Mouse (Mus musculus): ENCODE measurements around the gene Chd4. TPM values are rescaled to one million over a fixed set of nuclear protein-coding genes. Genes with fewer than 3 reads are reported as not detected.
A peak's percentile ranks its signal among the peaks of the same experiment; 100 is the strongest.
"Not testable (repeated sequence)": the region's sequence is repeated elsewhere in the genome, so short reads cannot be mapped to it uniquely, and the experiment has no call there.

Chd4 gene
- polyA plus RNA-seq, 1 experiment = 42.5 TPM

DNA sequence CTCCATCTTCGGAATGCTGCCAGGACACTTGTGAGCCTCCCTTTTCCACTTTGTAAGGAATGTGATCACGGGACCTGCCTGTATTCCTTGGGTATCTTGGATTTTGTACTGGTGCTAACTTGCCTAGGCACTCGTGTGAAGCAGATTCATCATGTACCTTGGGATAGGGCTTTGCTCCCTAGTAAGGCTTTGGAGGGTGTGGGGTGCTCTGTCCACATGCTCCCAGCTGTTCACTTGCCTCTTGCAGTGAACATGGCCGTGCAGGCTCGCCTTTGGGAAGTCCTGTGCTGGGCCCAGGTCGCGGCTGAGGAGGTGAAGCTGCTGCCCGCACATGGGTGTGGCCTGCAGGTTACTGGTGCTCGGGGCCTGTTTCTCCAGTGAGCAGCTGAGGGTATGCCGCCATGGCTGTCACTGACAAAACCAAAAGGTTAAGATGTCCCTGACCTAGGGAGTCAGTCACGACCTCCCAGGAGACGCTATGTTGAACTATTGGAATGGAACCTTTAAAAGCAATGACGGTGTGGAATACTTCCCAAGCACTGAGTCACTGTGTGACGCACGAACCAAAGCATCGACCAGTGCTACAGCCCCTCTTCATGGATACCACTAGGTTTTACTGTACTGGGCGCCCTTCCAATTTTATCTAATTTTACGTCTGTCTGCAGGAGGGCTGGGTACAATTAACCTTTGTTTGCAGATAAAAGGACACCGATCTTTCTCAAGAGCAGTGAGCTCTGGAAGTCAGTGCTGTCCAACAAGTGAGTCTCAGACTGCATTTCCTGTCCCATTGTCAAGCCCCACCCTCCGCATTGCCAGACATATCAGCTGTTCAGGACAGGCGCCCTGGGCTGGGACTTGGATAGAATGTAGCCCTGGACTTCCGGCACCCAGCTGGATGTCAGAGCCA is 65.3 kb downstream of the Chd4 start:
- H3K36me3 ChIP-seq (ENCODE audit: control insufficient read depth, insufficient read depth, low read length) = peaks cover 3% of the 10 kb centered on the region

DNA sequence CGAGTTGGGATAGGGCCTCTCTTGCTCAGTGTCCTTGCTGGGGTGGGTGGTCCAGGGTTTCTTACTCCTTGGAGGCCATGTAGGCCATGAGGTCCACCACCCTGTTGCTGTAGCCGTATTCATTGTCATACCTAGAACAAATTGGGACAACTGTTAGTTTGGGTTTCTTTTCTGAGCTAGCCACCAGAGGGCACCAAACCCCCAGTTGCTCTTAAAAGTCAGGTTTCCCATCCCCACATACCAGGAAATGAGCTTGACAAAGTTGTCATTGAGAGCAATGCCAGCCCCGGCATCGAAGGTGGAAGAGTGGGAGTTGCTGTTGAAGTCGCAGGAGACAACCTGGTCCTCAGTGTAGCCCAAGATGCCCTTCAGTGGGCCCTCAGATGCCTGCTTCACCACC is 66.2 kb downstream of the Chd4 start:
- peaks cover 21% of the 10 kb centered on the region for H3K4me1 ChIP-seq (ENCODE audit: control insufficient read depth, insufficient read depth, low read length)
- not testable (repeated sequence) for H3K4me3 ChIP-seq (ENCODE audit: control insufficient read depth, low read depth, low read length); H3K36me3 ChIP-seq (ENCODE audit: control insufficient read depth, insufficient read depth, low read length); H3K27me3 ChIP-seq (ENCODE audit: control insufficient read depth, insufficient read depth, low read length); H3K27ac ChIP-seq (ENCODE audit: control insufficient read depth, insufficient read depth, low read depth, low read length)

More for the DNA sequence above, 65.3 kb downstream of the Chd4 start:
- no peak overlapping the region for H3K4me3 ChIP-seq (ENCODE audit: control insufficient read depth, low read depth, low read length)
- TF ChIP-seq POLR2A (IDR thresholded peaks at IDR 0.05; ENCODE audit: control insufficient read depth, low read depth, low read length) (no peak), CTCF (IDR thresholded peaks at IDR 0.05; ENCODE audit: control insufficient read depth, insufficient read depth, insufficient replicate concordance, low read depth, low read length) (no peak)
- no peaks in the 10 kb centered on the region for H3K27me3 ChIP-seq (ENCODE audit: control insufficient read depth, insufficient read depth, low read length)
- peaks cover 15% of the 10 kb centered on the region for H3K4me1 ChIP-seq (ENCODE audit: control insufficient read depth, insufficient read depth, low read length)
- peak overlapping the region; percentile 12; the same call in 1 of the 2 replicates for H3K27ac ChIP-seq (ENCODE audit: control insufficient read depth, insufficient read depth, low read depth, low read length)

DNA sequence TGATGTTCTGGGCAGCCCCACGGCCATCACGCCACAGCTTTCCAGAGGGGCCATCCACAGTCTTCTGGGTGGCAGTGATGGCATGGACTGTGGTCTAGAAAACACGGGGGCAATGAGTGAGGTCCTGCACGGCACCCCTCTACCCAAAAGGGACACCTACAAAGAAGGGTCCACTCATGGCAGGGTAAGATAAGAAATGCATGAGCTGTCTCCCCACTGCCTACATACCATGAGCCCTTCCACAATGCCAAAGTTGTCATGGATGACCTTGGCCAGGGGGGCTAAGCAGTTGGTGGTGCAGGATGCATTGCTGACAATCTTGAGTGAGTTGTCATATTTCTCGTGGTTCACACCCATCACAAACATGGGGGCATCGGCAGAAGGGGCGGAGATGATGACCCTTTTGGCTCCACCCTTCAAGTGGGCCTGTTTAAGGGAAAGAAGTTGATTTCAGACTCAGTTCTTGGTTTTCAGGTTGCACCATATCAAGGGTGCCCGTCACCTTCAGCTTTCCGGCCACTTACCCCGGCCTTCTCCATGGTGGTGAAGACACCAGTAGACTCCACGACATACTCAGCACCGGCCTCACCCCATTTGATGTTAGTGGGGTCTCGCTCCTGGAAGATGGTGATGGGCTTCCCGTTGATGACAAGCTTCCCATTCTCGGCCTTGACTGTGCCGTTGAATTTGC is 67.0 kb downstream of the Chd4 start:
- H3K36me3 ChIP-seq (ENCODE audit: control insufficient read depth, insufficient read depth, low read length); H3K4me3 ChIP-seq (ENCODE audit: control insufficient read depth, low read depth, low read length); H3K27ac ChIP-seq (ENCODE audit: control insufficient read depth, insufficient read depth, low read depth, low read length); H3K27me3 ChIP-seq (ENCODE audit: control insufficient read depth, insufficient read depth, low read length): not testable (repeated sequence)
- H3K4me1 ChIP-seq (ENCODE audit: control insufficient read depth, insufficient read depth, low read length) = peaks cover 22% of the 10 kb centered on the region

DNA sequence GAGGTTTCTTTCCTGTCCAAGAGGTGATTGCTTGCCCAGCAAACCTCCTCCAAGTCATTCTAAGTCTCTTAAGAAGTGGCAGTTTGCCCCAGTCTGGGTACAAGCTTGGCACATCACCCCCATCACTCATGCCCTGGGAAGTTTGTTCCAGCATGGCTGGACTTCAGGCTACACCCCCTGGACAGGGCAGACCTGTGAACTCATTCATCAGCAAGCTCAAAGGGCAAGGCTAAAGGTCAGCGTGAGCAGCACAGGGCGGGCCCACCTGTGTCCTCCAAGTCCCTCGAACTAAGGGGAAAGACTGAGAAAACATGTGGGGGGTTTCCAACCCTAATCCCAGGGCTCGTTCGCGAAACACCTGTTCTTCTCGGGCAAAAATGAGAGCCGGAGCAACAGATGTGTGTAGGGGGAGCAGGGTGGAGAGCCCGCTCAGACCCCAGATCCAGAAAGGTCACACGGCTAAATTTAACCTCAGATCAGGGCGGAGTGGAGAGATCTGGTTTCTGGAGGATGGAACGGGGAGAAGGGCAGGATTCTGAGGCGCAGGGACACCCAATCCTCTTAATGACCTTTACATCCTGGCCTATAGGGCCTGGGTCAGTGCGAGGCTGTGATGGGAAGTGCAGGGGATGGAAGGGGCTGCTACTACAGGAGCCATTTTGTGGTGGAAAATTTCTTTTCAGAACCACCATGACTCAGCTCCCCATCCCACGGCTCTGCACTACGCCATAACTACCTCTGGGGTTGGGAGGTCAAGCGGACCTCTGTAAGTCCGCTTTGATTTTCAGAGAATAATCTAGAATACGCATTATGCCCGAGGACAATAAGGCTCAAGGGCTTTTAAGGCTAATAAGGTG is 68.2 kb downstream of the Chd4 start:
- no peaks in the 10 kb centered on the region for H3K27me3 ChIP-seq (ENCODE audit: control insufficient read depth, insufficient read depth, low read length)
- H3K36me3 ChIP-seq (ENCODE audit: control insufficient read depth, insufficient read depth, low read length) = peaks cover 4% of the 10 kb centered on the region; the same call in 1 of the 2 replicates
- H3K4me3 ChIP-seq (ENCODE audit: control insufficient read depth, low read depth, low read length) = peak overlapping the region; percentile 89
- peak overlapping the region; percentile 86; the same call in 1 of the 2 replicates for H3K27ac ChIP-seq (ENCODE audit: control insufficient read depth, insufficient read depth, low read depth, low read length)
- H3K4me1 ChIP-seq (ENCODE audit: control insufficient read depth, insufficient read depth, low read length) = peaks cover 22% of the 10 kb centered on the region
- no peak for TF ChIP-seq CTCF (IDR thresholded peaks at IDR 0.05; ENCODE audit: control insufficient read depth, insufficient read depth, insufficient replicate concordance, low read depth, low read length)
- TF ChIP-seq POLR2A (IDR thresholded peaks at IDR 0.05; ENCODE audit: control insufficient read depth, low read depth, low read length) = no peak

DNA sequence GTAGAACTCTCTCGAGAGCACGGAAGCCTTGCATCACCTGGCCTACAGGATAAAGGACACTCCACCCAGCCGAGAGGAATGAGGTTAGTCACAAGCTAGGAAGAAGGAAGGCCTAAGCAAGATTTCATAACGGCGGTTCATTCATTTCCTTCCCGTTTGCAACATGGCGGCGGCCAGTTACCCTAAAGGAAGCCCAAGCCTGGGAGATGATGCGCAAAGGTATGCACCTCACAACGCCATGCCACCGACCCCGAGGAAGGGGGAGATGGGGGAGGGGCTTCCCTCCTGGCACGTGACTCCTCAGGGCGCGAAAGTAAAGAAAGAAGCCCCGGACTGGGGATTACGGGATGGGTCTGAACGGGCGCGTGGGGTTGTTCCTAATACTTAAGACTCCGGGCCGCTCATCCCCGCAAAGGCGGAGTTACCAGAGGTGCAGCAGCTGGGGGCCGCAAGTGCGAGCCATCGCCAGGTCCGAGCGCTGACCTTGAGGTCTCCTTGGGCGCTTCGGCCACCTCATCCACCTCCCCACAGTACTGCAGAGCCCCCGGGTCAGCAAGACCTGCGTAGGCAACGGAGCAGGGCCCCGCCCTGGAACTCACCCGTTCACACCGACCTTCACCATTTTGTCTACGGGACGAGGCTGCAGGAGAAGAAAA is 69.0 kb downstream of the Chd4 start:
- Histone ChIP-seq H3K27ac (ENCODE audit: control insufficient read depth, insufficient read depth, low read depth, low read length) (peak overlapping the region; percentile 86), H3K36me3 (ENCODE audit: control insufficient read depth, insufficient read depth, low read length) (peaks cover 3% of the 10 kb centered on the region; the same call in 1 of the 2 replicates), H3K27me3 (ENCODE audit: control insufficient read depth, insufficient read depth, low read length) (no peaks in the 10 kb centered on the region), H3K4me1 (ENCODE audit: control insufficient read depth, insufficient read depth, low read length) (peaks cover 22% of the 10 kb centered on the region), H3K4me3 (ENCODE audit: control insufficient read depth, low read depth, low read length) (peak overlapping the region; percentile 89)
- TF ChIP-seq CTCF (IDR thresholded peaks at IDR 0.05; ENCODE audit: control insufficient read depth, insufficient read depth, insufficient replicate concordance, low read depth, low read length) (no peak), POLR2A (IDR thresholded peaks at IDR 0.05; ENCODE audit: control insufficient read depth, low read depth, low read length) (no peak)

DNA sequence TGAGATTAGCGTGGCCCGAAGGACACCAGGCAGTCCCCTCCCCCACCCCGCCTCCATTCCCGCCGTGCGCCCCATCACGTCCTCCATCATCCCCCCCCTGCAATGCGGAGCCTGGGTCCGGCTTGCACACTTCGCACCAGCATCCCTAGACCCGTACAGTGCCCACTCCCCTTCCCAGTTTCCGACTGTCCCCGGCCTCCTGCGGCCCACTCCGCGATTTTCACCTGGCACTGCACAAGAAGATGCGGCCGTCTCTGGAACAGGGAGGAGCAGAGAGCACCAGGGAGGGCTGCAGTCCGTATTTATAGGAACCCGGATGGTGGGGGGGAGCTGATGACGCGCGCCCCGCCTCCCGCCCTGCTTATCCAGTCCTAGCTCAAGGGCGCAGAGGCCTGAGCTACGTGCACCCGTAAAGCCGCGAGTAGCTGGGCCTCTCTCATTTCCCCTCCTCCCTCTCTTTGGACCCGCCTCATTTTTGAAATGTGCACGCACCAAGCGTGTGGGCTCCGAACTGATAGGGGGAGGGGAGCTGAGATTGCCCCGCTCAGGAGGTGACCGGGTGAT is 69.6 kb downstream of the Chd4 start:
- peaks cover 22% of the 10 kb centered on the region for H3K4me1 ChIP-seq (ENCODE audit: control insufficient read depth, insufficient read depth, low read length)
- TF ChIP-seq CTCF (IDR thresholded peaks at IDR 0.05; ENCODE audit: control insufficient read depth, insufficient read depth, insufficient replicate concordance, low read depth, low read length) = no peak
- peak; percentile 97 for TF ChIP-seq POLR2A (IDR thresholded peaks at IDR 0.05; ENCODE audit: control insufficient read depth, low read depth, low read length)
- peak overlapping the region; percentile 89 for H3K4me3 ChIP-seq (ENCODE audit: control insufficient read depth, low read depth, low read length)
- H3K27ac ChIP-seq (ENCODE audit: control insufficient read depth, insufficient read depth, low read depth, low read length) = peak overlapping the region; percentile 86
- no peaks in the 10 kb centered on the region for H3K27me3 ChIP-seq (ENCODE audit: control insufficient read depth, insufficient read depth, low read length)
- peaks cover 3% of the 10 kb centered on the region; the same call in 1 of the 2 replicates for H3K36me3 ChIP-seq (ENCODE audit: control insufficient read depth, insufficient read depth, low read length)
